Mouse (Mus musculus): Measurements from ENCODE around the gene Pced1b.

Gene Pced1b

GRCm38 (mm10) chr15:97287436-97288143 lies 40.7 kb downstream of the Pced1b start:
- no peak for DNase-seq

GRCm38 (mm10) chr15:97288690-97289089 lies 41.8 kb downstream of the Pced1b start:
- DNase-seq, result no peak

DNA sequence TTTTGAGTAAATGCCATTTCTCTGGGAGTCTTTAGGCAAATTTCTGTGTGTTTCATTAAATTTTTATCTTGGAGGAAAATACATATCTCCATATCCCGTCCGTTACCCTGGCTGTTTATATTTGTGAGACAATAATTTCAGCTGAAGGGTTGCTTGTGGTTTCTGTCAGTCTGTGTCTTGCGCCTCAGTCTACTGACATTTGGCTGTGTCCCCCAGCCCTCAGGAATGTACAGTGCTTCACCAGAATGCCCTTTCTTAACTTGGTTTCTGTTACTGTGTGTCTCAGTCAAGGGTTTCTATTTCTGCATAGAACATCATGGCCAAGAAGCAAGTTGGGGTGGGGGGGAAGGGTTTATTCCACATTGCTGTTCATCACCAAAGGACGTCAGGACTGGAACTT lies 42.3 kb downstream of the Pced1b start:
- DNase-seq, result no peak

DNA sequence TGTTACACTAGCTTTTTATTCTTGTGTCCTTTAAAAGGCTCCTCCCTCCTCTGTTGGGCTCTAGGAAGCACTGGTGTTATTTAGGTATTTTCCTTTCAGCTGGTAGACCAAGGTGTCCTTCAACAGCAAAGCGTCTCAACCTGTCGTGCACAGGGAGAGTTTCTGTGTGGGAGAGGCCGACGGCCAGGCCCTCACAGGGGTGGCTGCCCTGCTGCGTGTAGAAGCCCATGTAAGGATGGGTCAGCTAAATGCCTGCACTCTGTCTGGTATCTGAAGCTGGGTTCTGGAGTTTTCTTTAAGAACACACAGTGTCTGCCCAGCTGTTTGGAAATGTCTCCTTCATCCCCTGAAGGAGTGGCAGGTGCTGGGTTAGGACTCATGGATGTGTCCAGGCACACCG lies 43.4 kb downstream of the Pced1b start:
- DNase-seq, result no peak

DNA sequence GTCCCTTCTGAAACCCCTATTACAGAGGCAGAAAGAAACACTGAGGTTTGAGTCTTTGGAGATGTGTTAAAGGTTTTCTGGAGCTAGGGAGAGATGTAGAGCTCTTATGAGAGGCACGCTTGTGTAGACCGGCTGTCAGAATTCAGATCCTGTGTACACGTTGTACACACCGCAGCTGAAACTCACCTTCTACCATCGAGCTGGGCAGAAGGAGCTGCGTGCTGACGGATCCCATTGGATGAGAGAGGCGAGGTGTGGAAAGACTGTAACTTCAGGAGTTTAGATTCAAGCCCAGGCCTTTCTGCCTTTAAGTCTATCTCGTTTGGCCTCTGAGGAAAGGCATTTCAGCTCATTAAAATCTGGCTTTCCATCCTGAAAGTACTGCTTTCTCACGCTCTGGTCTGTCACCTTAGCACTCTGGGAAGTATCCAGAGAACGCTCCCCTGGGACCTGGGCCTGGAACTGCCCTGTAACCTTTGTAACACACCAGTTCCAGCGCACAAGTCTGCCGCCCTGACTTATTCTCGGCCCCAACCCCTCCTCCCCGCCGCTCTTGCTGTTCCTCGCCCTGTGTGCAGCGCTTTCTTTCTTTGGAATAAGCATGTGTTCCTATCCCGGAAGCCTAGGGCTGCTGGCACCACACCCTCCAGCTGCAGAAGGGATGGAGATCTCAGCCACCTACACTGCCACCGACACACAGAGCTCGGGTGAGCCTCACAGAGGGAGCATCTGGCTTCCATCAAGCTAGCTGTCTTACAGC lies 44.6 kb downstream of the Pced1b start:
- DNase-seq, result no peak

DNA sequence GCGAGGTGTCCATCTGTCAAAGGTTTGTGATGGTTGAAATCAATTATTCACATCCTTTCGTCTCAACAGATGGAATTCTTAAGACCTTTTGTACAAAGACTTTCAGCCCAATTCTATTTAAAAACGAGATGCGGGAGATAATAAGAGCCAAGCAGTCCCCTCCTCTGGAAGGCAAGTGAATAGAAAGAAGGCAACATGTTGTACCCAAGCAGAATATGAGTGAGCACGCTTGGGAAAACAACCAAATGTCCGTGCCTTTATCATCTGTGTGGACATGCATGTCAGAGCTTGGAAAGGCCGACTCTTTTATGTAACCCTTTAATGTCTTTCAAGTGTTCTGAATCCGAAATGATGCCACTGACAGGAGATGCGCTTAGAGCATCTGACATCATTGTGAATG lies 61.0 kb downstream of the Pced1b start:
- DNase-seq, result no peak

DNA sequence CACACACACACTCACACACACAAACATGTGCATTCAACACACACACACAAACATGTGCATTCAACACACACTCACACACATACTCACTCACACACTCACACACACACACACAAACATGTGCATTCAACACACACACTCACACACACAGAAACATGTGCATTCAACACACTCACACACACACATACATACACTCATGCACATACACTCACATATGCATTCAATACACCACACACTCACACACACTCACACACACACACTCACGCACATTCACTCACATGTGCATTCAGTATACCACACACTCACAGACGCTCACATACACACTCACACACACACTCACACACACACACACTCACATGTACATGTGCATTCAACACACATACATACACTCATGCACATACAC lies 62.6 kb downstream of the Pced1b start:
- no peak for DNase-seq

GRCm38 (mm10) chr15:97310251-97310650 lies 63.3 kb downstream of the Pced1b start:
- DNase-seq, result no peak

DNA sequence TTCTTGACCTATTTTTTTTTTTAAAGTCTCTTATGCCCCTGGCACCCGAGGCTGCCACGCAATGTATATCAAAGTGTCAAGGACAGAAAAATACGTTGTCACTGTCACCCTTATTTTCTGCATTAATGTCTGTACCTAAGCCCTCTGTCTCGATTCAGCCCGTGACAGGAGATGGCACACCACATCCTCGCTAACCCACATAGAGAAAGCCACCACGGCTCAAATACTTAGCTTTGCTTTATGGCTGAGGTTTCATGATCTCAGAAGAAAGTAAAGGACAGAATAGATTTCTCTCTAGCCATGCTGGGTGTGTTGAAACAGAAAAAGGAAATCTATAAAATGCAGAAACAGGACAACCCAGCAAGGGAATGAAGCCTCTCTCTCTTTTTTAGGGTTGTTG lies 64.3 kb downstream of the Pced1b start:
- no peak for DNase-seq

DNA sequence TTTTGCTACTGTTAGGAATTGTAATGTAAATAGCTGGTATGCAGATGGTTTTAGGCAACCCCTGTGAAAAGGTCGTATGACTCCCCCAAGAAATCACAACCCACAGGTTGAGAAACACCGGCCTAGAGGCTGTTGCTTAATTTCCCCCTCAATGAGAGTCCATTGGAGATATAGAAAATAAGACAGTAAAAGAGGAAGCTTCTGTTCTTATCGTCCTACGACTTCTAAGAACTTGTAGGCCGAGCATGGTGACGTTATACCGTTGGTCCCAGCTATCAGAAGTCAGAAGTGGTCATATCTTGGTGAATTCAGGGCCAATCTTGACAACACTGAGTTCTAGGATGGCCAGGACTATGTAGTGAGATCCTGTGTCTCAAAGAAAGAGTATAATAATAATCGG lies 65.0 kb downstream of the Pced1b start:
- no peak for DNase-seq

GRCm38 (mm10) chr15:97314720-97315421 lies 68.0 kb downstream of the Pced1b start:
- DNase-seq, result no peak

GRCm38 (mm10) chr15:97315422-97315757 lies 68.5 kb downstream of the Pced1b start:
- no peak for DNase-seq

GRCm38 (mm10) chr15:97318365-97319001 lies 71.6 kb downstream of the Pced1b start:
- DNase-seq, result no peak

DNA sequence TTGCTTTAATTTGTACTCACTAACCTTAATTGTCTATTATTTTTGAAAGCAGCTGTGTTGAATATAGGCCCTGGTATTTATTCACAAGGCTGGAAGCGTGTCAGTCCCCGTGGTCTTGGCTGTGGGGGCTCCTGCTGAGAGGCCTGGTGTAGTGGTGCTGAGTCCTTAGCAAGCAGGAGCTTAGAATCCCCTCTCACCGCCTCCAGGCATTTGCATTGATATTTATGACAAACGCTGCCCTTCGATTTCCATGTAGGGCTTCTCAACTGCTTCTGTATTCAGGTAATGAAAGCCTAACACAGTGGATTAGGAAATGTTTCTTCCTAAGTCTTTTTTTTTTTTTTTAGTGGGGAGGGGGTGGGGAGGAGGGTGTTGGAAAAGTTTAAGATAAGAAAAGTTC lies 75.9 kb downstream of the Pced1b start:
- DNase-seq, result no peak

GRCm38 (mm10) chr15:97323466-97323865 lies 76.6 kb downstream of the Pced1b start:
- no peak for DNase-seq

DNA sequence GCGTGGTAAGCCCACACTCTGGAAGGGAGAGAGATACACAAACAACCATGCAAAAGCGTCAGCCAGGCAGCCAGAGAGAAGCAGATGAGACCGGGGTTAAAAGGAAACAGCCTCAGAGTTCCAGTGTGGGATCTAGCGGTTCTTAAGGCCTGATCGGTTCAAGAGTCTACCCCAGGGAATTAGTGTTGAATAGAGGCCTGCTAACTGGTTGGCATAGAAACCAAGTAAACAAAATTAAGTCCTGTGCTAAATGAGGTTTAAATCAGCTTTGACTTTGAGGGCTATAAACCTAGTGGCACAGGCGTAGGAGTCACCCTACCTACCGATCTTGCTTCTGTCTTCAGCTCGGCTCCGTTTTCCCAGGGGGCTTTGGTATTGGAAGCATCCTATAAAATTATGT lies 77.4 kb downstream of the Pced1b start:
- DNase-seq, result no peak

DNA sequence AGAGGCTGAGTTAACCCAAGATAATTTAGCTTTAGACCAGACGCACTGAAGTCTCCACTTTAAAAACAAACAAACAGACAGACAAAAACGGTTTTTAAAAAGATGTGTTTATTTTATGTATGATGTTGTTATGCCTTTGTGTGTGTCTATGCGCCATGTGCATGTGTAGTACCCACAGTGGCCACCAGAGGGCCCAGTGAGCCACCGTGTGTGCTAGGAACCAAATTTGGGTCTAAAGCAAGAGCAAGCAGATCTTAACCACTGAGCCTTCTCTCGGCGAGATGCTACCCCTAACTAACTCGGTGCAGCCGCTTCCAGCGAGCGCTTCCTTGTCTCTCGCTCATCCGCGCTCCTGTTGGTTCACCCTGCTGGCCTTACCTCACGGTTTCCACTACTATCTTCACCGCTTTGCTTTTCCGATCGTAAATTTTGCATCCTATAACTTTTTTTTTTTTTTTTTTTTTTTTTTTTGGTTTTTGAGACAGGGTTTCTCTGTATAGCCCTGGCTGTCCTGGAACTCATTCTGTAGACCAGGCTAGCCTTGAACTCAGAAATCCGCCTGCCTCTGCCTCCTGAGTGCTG lies 80.7 kb downstream of the Pced1b start:
- no peak for DNase-seq

GRCm38 (mm10) chr15:97332582-97332981 lies 85.7 kb downstream of the Pced1b start:
- no peak for DNase-seq

- no peak for DNase-seq
These were observed 90.9 kb downstream of the Pced1b start for GRCm38 (mm10) chr15:97337636-97338352.

GRCm38 (mm10) chr15:97338377-97339060 lies 91.6 kb downstream of the Pced1b start:
- DNase-seq, result no peak

DNA sequence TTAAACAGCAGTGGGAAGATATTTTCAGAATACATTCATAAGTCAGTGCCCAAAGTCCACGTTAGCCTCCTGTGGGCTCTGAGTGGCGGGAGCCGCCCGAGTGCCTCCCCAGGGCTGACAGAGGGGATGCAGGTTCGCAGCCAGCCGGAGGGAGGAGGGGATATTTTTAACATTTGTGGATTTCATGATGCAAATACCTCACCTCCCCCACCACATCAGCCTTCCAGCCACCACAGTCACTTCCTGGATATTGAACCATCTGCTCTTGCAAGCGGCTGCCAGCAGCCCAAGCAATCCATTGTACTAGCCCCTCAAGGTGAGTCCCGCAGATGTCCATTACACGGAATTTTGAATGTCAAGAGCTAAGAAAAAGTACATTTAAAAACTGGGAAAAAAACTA lies 95.4 kb downstream of the Pced1b start:
- no peak for DNase-seq

DNA sequence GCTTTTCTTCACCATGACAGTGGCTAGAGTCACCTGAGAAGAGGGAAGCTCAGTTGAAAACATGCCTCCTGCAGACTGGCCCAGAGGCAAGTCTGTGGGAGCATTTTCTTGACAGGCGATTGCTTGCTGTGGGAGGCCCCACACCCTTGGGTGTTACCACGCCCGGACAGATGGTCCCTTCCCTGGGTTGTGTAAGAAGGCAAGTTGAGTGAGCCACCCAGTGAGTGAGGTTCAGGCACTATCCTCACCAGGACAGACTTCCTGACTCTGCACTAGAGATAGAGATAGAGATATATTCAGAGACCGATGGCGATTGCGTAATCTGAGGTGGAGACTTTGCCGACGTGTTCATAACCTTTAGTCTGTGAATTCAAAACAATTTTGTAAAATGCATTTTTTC lies 96.0 kb downstream of the Pced1b start:
- DNase-seq, result no peak
